Mouse (Mus musculus) c-Kit-positive CD71-negative TER-119-negative erythroid progenitor cells, embryonic 14.5 days (primary cell): ENCODE results near the gene Prss21.

Experiments
- DNase-seq: peaks from one replicate; pipeline ENCODE4 v3.0.0-alpha.2; 2013; ENCODE audit warnings: low read depth

The Prss21 gene

GRCm38 (mm10) chr17:23867756-23868155 lies at the start of gene Prss21:
Prss21 (plus strand) TSS chr17:23868056.
- no peak for DNase-seq

- no peak for DNase-seq
Observed at GRCm38 (mm10) chr17:23818579-23818978, 49.3 kb upstream of the Prss21 start.

DNA sequence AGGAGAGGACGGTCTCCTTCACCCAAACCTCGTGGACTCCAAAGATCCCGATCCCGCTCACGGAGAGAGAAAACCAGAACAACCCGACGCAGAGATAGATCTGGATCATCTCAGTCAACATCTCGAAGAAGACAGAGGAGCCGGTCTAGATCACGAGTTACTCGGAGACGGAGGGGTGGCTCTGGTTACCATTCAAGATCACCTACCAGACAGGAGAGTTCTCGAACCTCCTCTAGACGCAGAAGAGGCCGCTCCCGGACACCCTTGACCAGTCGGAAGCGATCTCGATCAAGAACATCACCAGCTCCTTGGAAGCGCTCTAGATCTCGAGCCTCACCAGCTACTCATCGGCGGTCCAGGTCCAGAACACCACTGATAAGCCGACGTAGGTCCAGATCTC lies 48.6 kb upstream of the Prss21 start:
- no peak for DNase-seq

DNA sequence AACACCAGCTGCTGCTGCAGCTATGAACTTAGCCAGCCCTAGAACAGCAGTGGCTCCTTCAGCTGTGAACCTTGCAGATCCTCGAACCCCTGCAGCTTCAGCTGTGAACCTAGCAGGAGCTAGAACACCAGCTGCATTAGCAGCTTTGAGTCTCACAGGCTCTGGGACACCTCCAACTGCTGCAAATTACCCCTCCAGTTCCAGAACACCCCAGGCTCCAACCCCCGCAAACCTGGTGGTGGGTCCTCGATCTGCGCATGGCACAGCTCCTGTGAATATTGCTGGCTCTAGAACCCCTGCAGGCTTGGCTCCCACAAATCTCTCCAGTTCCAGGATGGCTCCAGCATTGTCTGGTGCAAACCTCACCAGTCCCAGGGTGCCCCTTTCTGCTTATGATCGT lies 47.1 kb upstream of the Prss21 start:
- DNase-seq, result no peak

DNA sequence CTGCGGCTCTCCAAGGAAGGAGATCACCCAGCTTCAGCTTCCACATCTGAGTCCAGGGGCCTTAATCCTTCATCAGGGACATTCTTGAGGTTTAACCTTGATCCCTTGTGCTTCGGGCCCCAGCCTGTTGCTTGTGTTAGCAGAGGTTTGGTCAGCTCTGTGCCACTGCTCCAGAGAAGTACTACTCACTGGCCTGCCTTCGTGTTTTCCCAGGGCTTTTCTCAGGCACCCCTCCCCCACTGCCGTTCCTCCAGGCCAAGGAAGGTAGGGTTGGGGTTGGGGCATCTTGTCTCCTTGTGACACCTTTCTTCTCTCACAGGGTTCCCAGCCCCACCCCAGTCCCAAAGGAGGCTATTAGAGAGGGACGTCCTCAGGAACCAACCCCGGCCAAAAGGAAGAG lies 45.8 kb upstream of the Prss21 start:
- no peak for DNase-seq

DNA sequence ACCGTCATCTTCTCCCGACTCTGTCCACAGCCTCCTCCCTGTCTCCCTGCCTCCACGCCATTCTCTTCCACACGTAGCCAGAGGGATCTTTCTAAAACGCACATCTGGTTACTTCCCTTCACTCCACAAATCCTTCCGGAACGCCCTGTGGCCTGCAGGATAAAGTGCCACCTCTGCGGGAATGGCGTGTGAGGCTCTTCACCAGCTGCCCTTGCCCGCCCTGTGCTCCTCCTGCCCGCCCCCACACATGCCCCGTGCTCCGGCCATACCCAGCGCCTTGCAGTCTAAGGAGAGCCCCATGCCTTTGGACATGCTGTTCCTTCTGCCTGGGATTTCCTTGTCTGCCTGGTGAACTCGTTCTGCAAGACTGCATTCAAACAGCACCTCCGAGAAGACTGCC lies 44.8 kb upstream of the Prss21 start:
- no peak for DNase-seq

DNA sequence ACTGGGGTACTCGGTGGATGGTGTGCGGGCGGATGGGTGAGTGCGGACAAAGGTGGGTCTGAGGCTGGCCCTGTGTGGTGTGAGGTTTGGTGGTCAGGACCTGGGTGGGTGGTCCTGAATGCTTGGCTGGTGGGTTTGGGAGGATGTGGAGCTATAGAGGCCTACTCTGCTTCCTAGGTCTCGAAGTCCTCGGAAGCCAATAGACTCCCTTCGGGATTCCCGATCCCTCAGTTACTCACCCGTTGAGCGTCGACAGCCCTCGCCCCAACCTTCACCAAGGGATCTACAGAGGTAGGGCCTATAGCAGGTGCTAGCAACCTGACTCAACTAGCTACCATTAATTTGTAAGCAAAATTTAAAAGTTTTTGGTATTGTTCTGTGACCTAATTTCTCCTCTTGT lies 44.2 kb upstream of the Prss21 start:
- DNase-seq, result no peak

GRCm38 (mm10) chr17:23825591-23825990 lies 42.3 kb upstream of the Prss21 start:
- no peak for DNase-seq

DNA sequence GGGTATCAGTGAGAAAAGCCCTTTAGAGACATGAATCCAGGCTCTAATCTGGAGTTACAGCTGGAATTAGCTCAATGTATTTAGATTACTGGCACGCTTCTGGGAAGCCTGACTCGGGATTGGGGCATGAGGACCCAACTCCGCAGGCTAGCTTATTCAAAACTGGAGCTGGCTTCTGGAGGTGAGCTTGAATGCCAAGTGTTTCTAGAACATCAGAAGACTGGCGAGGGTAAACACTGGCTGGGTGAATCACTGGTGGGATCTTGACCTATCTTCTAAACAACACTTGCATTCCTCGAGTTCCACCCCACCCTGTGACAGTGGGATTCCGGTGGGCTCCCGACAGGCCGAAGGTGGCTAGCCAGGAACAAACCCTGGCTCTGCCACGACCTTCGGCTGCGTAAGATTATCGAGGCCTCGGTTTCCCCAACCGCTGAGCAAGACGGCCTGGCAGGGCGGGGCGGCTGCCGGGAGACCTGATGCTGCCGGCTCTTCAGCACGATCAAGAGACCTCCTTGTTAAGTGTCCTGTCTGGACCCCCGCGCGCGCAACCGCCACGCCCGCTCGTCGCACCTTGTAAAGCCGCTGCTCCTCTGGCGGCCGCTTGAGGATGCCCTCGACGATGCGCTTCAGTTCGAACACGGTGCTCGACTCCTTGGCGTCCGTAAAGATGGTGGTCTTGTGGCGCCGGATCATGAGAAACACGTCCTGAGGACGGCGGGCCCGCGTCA lies 39.4 kb upstream of the Prss21 start:
- DNase-seq, result no peak

- DNase-seq, result peak; percentile 75
Observed at GRCm38 (mm10) chr17:23829064-23829619, 38.7 kb upstream of the Prss21 start, which contains the start of gene Elob. Elob (minus strand) TSS chr17:23829136.

DNA sequence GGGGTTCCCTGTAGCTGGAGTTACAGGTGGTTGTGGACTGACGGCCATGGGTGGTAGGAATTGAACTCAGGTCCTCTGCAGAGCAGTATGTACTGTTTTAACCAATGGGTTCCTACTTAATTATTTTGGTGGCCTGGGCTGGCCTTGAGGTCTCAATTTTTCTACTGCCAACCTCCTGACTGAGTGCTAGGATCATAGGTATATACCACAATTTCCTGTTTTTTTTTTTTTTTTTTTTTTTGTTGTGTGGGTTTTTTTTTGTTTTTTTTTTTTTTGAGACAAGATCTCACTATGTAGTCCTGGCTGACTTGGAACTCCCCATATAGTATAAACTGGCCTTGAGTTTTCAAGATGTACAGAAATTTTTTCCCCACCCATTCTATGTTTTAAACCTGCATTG lies 36.7 kb upstream of the Prss21 start:
- no peak for DNase-seq

- DNase-seq, result no peak
Observed at GRCm38 (mm10) chr17:23836006-23836575, 31.8 kb upstream of the Prss21 start, which contains the start of gene Prss33. Prss33 (minus strand) TSS chr17:23836056.

DNA sequence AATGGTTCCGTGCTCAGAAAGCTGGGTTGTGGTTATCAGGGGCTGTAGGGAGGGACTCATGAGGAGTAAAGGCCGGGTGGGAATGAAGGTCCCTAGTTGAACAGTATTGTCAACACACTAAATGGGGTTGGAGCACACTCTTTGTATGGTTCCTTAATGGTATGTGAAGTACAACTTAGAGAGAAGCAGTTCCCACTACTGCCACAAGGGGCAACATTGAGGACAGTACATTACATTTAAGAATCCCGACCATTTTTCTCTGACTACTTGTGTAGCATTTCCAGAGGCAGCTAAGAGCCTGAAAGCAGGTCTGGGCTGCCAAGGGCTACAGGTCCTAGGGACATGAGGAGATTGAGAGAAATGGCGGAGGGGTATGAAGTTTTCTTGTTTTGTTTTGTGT lies 26.7 kb upstream of the Prss21 start:
- peak; percentile 76 for DNase-seq

- no peak for DNase-seq
Observed at GRCm38 (mm10) chr17:23843141-23843811, 24.6 kb upstream of the Prss21 start.

GRCm38 (mm10) chr17:23843812-23844273 lies 24.0 kb upstream of the Prss21 start, which contains the start of the genes Prss32 and Prss41:
Prss32 (plus strand) TSS chr17:23843855.
Prss41 (minus strand) TSS chr17:23844172.
- no peak for DNase-seq

GRCm38 (mm10) chr17:23850028-23850427 lies 17.8 kb upstream of the Prss21 start:
- DNase-seq, result no peak

- no peak for DNase-seq
Observed at GRCm38 (mm10) chr17:23850853-23851749, 16.8 kb upstream of the Prss21 start.

DNA sequence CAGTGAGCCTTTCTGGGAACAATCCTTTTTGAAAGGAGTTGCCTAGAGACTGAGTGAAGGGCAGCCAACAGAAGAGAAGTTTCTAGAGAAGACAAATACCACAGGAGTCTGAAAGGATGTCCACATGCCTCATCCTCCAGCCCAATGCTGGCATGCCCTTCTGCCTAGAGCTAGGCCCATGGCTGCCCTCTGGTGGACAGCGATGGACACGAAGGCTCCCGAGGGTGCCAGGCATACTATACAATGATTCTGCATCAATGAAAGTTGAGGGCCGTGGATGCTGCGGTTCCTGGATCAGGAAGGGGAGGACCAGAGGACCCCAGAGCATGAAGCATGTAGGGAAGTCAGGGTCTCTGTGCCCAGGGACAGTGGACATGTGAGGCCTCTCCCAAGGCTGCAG lies 14.6 kb upstream of the Prss21 start:
- no peak for DNase-seq

DNA sequence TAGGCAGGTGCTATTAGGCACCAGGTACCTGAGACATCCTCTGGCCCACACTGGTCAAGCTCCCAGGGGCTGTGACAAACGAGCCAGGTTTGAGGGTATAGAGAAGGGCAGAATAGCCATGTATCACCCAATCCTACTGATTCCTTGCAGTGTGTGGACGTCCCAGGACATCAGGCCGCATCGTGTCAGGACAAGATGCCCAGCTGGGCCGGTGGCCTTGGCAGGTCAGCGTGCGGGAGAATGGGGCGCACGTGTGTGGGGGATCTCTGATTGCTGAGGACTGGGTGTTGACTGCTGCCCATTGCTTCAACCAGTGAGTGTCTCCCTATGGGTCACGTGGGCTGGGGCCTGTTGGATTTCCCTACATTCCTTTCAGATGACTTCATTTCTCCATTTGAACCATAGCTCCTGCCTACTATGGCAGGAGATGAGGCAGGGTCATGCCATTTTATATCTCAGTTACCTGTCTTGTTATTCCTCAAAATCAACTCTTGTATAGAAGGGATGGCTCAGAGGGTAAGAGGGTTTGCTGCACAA lies 13.6 kb upstream of the Prss21 start:
- no peak for DNase-seq

DNA sequence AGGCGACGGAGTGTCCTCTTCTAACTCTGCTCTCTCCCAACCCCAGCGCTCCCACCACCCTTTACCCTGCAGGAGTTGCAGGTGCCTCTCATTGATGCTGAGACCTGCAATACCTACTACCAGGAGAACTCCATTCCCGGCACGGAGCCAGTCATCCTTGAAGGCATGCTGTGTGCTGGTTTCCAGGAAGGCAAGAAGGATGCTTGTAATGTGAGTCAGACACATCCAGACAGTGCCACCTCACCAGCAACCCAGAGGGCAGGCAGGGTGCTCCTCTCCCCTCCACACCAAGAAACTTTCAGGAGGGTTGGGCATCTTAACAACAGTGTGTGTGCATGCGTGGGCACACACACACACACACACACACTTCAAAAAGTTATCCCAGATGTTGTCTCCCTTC lies 10.7 kb upstream of the Prss21 start:
- DNase-seq, result no peak

- DNase-seq, result no peak
Observed at GRCm38 (mm10) chr17:23857913-23858312, 9.9 kb upstream of the Prss21 start.
